Mouse (Mus musculus) MEL (cell line): ENCODE data around the gene Spaca9.

Source experiments
- CTCF ChIP-seq, 3 experiments: IDR thresholded peaks in 2 of 3; conservative IDR thresholded peaks in 1 of 3; 2 replicates each; pipeline ENCODE4 v1.5.1; 2011 to 2012; ENCODE audit warnings: low read length in 3 of 3, low read depth in 2 of 3, mild to moderate bottlenecking in 2 of 3, improper control_type of control experiment in 1 of 3, inconsistent platforms in 1 of 3, mixed read lengths in 1 of 3, moderate library complexity in 1 of 3; ENCODE audit not compliant: control insufficient read depth in 1 of 3, insufficient read depth in 1 of 3, poor library complexity in 1 of 3, severe bottlenecking in 1 of 3
- ELF1 ChIP-seq: IDR thresholded peaks from 2 replicates; pipeline ENCODE4 v1.6.1; 2014; ENCODE audit warnings: low read depth, mild to moderate bottlenecking, inconsistent platforms, low read length, improper control_type of control experiment, moderate library complexity
- EP300 ChIP-seq, 2 experiments: IDR thresholded peaks; 2 replicates each; pipeline ENCODE4 v1.6.1; 2011; ENCODE audit warnings: improper control_type of control experiment in 2 of 2, low read length in 2 of 2, low read depth in 1 of 2, mild to moderate bottlenecking in 1 of 2
- GABPA ChIP-seq: IDR thresholded peaks from 2 replicates; pipeline ENCODE4 v1.6.1; 2012; ENCODE audit warnings: low read depth, mild to moderate bottlenecking, inconsistent platforms, low read length, improper control_type of control experiment, moderate library complexity
- GATA1 ChIP-seq: IDR thresholded peaks from 2 replicates; pipeline ENCODE4 v1.6.1; 2011; ENCODE audit warnings: low read depth, low read length, improper control_type of control experiment
- MAFK ChIP-seq: IDR thresholded peaks from 2 replicates; pipeline ENCODE4 v1.6.1; 2011; ENCODE audit warnings: low read depth, mild to moderate bottlenecking, low read length, improper control_type of control experiment, borderline replicate concordance
- NRF1 ChIP-seq: IDR thresholded peaks from 2 replicates; pipeline ENCODE4 v1.6.1; 2014; ENCODE audit warnings: low read depth, mild to moderate bottlenecking, inconsistent platforms, low read length, improper control_type of control experiment, moderate library complexity; ENCODE audit not compliant: poor library complexity, insufficient read depth, severe bottlenecking
- POLR2A ChIP-seq, 2 experiments: IDR thresholded peaks; 2 replicates each; pipeline ENCODE4 v1.6.1; 2011 to 2012; ENCODE audit warnings: low read length in 2 of 2, mild to moderate bottlenecking in 2 of 2, control low read depth in 1 of 2, improper control_type of control experiment in 1 of 2, low read depth in 1 of 2, moderate library complexity in 1 of 2; ENCODE audit not compliant: control insufficient read depth in 1 of 2, insufficient read depth in 1 of 2, poor library complexity in 1 of 2
- RAD21 ChIP-seq: IDR thresholded peaks from 2 replicates; pipeline ENCODE4 v1.6.1; 2011; ENCODE audit warnings: mild to moderate bottlenecking, low read depth, low read length, improper control_type of control experiment
- SMC3 ChIP-seq: IDR thresholded peaks from 2 replicates; pipeline ENCODE4 v1.6.1; 2011; ENCODE audit warnings: low read depth, low read length, improper control_type of control experiment
- TAL1 ChIP-seq: IDR thresholded peaks from 2 replicates; pipeline ENCODE4 v1.6.1; 2012; ENCODE audit warnings: mild to moderate bottlenecking, inconsistent platforms, low read length, moderate library complexity, mixed read lengths
- ZKSCAN1 ChIP-seq: IDR thresholded peaks from 2 replicates; pipeline ENCODE4 v1.6.1; 2012; ENCODE audit warnings: low read depth, mild to moderate bottlenecking, inconsistent platforms, low read length, improper control_type of control experiment, moderate library complexity
- ZMIZ1 ChIP-seq: IDR thresholded peaks from 2 replicates; pipeline ENCODE4 v1.6.1; 2012; ENCODE audit warnings: low read depth, mild to moderate bottlenecking, inconsistent platforms, low read length, improper control_type of control experiment, moderate library complexity

GRCm38 (mm10) chr2:28685895-28686294 is 13.6 kb downstream of the Spaca9 start:
- TF ChIP-seq EP300 (IDR thresholded peaks at IDR 0.05; ENCODE audit: low read depth in 1 of 2, low read length in 2 of 2) (no peak), CTCF (IDR thresholded peaks at IDR 0.05 in 2 of 3, conservative IDR thresholded peaks at IDR 0.05 in 1 of 3; ENCODE audit: control insufficient read depth in 1 of 3, insufficient read depth in 1 of 3, low read depth in 2 of 3, low read length in 3 of 3, poor library complexity in 1 of 3, severe bottlenecking in 1 of 3) (no peak), POLR2A (IDR thresholded peaks at IDR 0.05; ENCODE audit: control insufficient read depth in 1 of 2, insufficient read depth in 1 of 2, low read depth in 1 of 2, low read length in 2 of 2, poor library complexity in 1 of 2) (no peak), ZMIZ1 (no peak), RAD21 (no peak), ZKSCAN1 (no peak), SMC3 (no peak), MAFK (no peak), NRF1 (no peak), ELF1 (no peak), GABPA (no peak), TAL1 (no peak), GATA1 (no peak)
